Mouse (Mus musculus): ENCODE results near the gene Olfr65.

Olfr65 gene

DNA sequence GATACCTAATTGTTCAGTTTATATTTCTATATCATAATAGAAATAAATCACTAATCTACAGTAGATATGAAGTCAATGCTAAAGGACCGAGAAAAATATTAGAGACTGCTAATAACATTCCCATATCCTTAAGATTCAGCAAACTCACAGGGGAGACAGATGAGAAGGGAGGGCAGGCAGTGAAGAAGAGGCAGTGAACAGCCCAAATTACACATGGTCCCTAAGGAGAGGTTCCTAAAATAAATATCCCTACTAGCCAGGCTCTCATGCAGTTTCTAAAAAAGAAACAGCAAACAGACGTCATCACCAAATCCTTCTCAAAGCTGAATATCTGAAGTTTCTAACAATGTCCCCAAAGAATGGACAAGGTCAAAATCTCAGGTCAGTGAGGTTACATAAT is at the start of gene Olfr65:
Gene Olfr65 (plus strand): TSS at position 301 of the 400 bp plus-strand sequence.
- DNase-seq (ENCODE audit: low read depth, low spot score), result no peak

DNA sequence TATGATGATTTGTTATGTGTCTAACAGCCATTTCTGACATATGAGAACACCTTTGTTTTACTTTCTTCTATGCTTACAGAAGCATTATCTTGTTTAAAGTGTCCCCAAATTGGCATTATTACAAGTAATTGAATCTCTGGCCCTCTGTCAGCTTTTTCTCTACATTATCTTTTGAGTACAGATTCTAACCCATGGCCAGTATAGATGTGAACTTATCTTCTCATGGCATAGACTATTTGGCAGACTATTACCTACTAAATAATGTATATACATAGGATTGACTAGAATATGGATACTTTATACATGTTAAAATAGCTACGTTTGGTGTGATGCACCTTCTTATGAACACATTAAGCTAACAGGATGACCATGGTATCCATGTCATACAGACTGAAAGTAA is 48.6 kb upstream of the Olfr65 start:
- DNase-seq (ENCODE audit: low read depth, low spot score), result no peak

DNA sequence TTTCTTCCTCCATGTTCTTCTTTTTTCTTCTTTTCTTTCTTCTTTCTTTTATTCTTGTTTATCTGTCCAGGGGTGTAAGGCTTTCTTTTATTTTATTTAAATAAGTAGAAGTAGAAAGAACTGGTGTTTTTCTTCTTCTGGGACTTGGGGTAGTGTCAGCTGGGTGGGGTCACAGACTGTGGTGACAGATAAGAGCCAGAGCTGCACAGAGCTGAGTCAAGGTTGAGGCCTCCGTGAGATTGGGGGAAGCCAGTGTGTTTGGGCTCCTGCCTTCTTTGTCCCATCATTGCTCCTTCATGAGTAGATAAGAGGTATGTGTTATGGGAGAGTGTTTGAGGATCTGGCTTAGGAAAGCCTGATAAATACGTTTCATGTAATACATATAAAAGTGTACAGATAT is 44.2 kb upstream of the Olfr65 start:
- no peak for DNase-seq (ENCODE audit: low read depth, low spot score)

DNA sequence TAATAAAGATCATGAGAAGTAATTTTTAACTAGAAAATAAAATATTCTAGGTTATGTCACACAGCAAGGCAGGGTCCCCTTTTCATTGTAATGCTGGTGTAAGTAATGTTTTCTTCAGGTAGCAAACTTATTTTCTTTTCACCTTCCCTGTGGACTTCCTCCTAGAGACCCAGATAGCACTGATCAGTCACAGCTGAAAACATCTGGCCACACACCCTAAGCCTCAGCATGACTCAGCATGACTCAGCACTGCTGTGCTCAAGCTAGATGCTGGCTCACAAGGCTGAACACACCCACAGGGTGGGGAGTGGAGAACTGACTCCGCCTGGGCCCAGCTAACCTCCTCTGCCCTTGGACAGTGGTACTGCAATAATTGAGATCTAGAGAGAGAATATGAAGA is 42.4 kb upstream of the Olfr65 start:
- no peak for DNase-seq (ENCODE audit: low read depth, low spot score)

DNA sequence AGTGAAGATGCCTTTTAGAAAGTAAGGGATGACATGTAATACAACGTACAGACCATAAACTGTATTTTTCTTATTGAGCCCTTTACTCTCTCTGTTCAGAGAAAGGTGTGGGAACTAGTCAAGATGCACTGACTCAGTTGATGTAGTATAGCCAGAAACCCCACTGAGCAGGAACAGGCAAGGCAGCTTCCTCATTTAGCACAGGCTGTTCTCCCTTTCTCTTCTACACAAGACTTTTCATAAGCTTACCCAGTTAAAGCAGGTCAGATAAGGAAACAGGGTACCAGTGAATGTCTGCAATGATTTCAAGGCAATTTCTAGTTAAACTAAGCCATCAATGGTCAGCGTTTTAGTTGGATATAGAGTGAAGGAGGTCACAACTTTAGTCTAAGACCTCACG is 41.8 kb upstream of the Olfr65 start:
- no peak for DNase-seq (ENCODE audit: low read depth, low spot score)

DNA sequence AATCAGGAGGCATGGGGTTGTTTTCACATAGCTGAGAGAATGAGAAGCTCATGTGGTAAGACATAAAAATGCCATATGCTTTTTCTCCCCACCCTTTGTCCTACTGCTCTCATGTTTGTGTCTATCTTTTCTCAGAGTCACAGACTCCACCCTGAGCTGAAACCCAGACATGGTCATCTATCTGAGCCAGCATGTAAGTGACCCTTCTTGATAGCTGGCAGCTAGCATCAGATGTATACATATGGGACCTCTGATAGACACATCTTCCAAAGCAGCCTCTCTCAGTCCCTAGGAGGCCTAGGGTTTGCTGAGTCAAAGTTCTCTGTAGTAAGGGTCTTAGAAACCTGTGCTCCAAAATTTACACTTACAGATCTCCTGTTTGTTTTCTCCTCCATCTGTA is 37.6 kb upstream of the Olfr65 start:
- no peak for DNase-seq (ENCODE audit: low read depth, low spot score)

DNA sequence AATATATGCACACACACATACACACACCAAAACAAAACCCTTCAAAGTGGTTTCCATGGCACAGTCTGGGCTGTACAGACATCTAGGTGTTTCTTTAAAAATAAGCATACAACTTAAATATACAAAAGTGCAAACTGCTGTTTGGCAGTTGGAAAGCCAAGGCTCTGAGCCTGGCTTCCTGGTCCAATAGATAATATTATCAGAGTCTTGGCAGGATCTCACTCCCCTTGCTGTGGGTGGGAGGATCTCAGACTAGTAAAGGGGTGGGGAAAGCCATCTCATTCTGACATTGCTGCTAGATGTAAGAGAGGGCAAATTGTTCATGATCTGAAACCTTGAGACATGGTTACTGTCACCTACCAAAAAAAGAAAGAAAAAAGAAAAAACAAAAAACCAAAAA is 32.6 kb upstream of the Olfr65 start:
- no peak for DNase-seq (ENCODE audit: low read depth, low spot score)

DNA sequence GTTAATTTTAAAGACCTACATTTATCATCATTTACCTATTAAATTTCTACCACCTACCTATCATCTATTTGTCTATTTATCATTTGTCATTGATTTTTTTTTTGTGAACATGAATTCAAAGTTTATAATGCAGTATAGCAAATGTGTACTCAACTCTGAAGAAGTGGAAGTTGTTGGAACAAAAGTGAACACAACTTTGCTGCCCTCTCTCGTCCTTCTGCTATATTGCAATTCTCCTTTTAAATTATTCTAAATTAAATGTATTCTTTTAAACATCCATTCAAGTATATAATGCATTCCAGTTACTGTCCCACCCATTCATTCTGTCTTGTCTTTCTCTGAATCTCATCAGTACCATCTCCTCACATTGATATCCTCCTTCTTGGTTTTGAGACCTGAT is 30.2 kb upstream of the Olfr65 start:
- DNase-seq (ENCODE audit: low read depth, low spot score), result no peak

DNA sequence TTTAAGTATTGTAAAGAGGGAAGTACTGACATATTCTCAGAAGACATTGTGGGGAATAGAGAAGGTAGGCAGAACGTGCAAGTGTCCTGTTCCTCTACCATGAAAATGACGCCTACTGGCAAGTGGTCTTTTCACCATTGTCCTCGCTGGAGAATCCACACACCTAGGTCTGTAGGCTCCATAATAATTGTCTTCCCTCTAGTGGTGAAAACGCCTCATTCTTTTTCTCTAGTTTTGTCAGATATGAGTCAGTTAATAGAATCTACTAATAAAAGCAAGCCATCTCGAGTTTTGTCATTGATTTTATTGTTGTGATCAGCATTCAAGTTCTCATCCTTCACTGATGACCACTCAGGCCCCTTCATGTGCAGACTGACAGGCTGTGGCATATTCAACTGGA is 28.8 kb upstream of the Olfr65 start:
- DNase-seq (ENCODE audit: low read depth, low spot score), result no peak

DNA sequence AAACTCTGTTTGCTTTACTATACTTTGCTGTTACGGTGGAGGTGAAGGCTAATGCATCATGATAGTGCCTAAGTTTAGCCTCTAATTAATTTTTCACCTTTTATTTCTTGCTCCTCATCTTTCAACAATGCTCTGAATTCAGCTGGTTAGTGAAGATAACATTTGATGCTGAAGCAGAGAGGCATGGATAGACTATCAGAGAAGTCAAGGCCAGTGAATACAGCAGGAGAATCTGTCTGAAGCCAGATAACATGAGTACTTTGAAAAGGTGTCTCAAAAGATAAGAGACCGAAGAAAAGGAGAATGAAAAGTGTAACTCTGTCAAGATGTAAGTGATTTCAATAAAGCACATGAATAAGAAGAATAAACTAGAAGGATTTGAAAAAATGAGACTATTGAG is 26.2 kb upstream of the Olfr65 start:
- DNase-seq (ENCODE audit: low read depth, low spot score), result no peak

DNA sequence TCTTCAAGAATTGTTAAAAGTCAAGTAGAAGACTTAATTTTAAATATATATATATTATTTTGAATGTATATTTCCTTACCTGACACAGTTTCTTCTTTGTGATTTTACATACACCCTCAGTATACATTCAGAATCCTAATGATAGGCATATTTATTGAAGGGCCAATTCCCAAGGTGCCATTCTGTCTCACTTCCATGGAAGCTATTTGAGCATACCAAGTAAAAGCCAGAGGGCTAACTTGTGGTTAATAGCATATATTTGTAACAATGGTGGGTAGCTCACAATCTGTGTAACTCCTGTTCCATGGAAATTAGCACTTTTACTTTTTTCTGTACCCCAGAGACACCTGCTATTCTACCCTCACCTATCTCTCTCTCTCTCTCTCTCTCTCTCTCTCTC is 17.1 kb upstream of the Olfr65 start, which contains the start of gene Olfr66:
Gene Olfr66 (minus strand): TSS at position 101 of the 400 bp plus-strand sequence.
- no peak for DNase-seq (ENCODE audit: low read depth, low spot score)

DNA sequence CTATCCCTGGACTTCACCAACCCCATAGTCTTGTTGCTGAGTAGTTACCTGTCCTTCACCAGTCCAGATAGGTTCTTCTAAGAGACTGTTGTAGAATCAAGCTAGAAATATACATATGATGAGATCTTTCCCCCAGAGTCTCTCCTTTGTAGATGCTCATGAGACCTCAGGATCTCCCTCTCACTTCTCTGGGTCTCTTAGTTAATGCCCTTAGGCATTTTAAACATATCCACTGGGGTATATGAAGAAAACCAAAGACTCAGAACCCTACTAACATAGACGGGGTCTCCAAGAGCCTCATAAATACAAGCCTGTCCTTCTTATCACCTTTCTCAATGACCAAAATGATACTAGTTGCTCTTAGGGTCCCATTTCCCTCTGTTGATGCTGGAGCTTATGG is 8.9 kb upstream of the Olfr65 start, which contains the start of gene Olfr64:
Gene Olfr64 (minus strand): TSS at position 101 of the 400 bp plus-strand sequence.
- DNase-seq (ENCODE audit: low read depth, low spot score), result no peak

DNA sequence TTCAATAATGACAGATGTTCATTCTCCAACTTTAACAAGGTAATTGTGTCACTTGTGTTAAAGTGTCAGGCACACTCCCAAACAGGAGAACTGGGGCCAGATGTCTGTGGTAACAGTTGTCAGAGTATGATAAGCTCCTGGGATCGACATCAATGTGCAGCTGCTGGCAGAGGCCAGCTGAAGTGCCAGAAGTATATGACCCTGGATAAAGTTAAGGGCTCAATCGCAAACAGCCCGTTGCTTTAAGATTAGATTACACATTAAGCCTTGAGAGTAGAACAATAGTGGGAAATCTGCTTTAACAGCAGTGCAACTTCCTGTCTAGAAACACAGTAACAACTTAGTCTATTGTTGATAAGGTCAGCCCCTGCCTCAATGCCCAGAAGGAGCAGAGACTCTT is 6.8 kb downstream of the Olfr65 start:
- DNase-seq (ENCODE audit: low read depth, low spot score), result no peak

DNA sequence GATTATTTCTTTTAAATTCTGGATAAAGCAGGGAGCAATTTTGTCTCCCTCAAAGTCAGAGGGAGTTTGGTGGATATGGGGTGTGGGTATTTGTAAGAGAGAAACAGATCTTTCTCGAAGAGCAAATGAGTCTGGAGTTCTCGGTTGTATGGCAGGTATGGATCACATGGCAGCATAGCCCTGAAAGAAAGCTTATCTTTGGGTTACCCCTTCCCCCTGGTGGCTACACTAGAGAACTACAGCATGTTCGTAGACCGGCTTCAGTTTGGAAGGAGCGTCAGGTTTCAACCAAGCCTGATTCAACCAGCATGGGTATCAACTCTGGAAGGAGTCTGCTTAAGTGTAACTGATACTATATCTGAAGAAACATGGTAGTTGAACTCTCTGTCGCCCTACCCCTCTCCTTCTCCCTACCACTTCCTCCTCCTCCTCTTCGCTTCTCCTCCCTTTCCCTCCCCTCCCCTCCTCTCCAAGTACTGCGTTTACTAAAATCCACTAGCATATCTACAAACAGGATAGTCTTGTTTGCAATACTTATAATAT is 9.8 kb downstream of the Olfr65 start:
- DNase-seq (ENCODE audit: low read depth, low spot score), result no peak

DNA sequence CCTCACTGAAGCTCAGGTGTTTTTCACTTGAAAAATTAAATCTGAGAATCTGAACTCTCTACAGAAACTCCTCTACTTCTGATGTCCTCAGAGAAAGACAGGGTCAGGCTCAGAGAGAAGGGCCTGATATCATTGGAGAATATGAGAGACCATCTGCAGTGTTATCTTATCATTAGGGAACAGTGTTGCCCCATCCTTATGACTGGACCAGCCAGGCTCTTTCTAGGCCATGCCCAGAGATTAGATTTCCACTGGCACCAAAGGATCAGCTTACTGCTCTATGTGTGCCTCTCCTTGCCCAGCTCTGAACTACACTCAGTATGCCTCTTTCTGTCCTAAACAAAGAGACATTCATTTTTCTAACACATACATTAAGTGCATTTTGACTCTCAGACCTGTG is 12.1 kb downstream of the Olfr65 start:
- no peak for DNase-seq (ENCODE audit: low read depth, low spot score)

DNA sequence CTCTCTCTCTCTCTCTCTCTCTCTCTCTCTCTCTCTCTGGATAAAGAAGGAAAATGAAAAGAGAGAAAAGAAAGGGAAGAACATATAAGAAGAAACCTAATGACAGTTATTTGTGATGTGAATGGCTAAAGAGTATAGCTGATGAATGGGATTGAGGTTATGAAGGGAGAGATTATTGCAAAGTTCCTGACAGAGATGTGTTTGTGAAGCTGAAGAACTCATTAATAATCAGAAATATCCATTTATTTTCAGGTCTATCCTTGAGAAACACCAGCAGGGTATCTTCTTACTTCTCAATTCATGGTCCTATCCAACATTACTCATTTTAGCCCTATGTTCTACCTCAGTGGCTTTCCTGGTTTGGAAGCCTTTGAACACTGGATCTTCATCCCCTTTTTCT is 25.2 kb downstream of the Olfr65 start, which contains the start of gene Olfr631:
Gene Olfr631 (plus strand): TSS at position 301 of the 400 bp plus-strand sequence.
- no peak for DNase-seq (ENCODE audit: low read depth, low spot score)

DNA sequence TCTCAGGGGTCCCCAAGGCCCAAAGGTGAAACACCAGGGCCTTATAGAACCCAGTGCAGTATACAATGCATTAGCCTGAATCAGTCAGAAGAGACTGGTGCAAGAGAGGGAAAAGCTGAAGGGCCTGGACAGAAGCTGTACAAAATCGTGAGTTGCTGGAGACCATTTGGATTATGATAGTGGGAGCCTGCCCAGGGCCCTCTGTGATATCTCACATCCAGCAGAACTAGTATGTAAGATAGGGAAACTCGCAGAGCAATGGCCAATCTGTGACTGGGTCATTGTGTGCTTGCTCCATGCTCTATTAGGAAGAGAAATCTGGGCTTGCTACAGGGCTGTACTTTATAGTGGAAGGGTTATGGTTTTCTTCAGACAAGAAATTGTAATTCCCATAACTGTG is 31.0 kb downstream of the Olfr65 start, which contains the start of gene Olfr632:
Gene Olfr632 (plus strand): TSS at position 84 of the 400 bp plus-strand sequence.
- no peak for DNase-seq (ENCODE audit: low read depth, low spot score)

DNA sequence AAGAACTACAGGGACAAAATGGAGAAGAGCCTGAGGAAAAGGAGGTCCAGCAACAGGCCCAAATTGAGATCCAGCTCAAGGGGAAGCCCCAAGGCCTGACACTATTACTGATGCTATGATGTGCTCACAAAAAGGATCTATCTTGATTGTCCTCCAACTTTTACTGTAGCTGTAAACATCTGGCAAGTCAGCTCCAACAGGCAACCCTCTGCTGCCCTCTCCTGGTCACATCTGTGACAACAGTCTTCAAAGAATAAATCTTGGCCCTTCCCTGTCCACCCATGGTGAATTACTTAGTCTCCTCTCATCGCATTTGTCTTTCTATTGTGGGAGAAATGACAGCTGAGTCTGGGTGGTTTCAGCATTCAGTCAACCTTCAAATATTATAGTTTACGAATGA is 39.4 kb downstream of the Olfr65 start:
- DNase-seq (ENCODE audit: low read depth, low spot score), result no peak

DNA sequence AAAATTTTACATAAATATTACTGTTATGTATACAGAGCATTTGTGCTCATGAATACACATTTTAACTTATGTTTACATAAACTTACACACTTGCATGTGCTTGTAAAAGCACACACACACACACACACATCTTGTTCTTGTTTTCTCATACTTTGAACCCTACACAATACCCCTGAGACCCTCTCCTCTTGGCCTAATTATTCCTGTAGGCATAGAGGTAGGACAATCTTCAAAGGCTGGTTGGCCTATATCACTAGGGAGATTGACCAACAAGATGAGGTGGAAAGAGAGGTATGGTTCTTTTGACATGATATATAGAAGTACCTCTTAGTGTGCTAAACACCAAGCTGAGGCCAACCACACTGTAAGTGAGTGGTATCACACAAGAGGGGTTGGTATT is 40.9 kb downstream of the Olfr65 start, which contains the start of gene Olfr633:
Gene Olfr633 (plus strand): TSS at position 301 of the 400 bp plus-strand sequence.
- no peak for DNase-seq (ENCODE audit: low read depth, low spot score)

Data from brain, embryonic 18.5 days (tissue).